Mouse (Mus musculus) inflammation-experienced regulatory T-cells, adult 6 months (primary cell): Measurements from ENCODE around the gene Trat1. TPM values are rescaled to one million over a fixed set of nuclear protein-coding genes. Genes with fewer than 3 reads are reported as not detected.

Experiments
- ATAC-seq: one replicate; pipeline ENCODE4 v1.8.0; 2017
- polyA plus RNA-seq, 3 experiments: library from polyadenylated mRNA; unstranded; fragments of 100-300 nt; shearing (Covaris generic); gene quantifications; one replicate each; pipeline ENCODE4 v1.2.1; 2017

The Trat1 gene
- polyA plus RNA-seq, result 100 to 1,000 TPM in 1 of 3 experiments, 10 to 100 TPM in 2; 64.3 to 111 (median 96.4) TPM

GRCm38 (mm10) chr16:48771971-48772445, at the start of gene Trat1:
Trat1 (minus strand) TSS chr16:48772021.
- ATAC-seq, result peak; percentile 75

- no peak for ATAC-seq
These were observed 46.7 kb upstream of the Trat1 start for GRCm38 (mm10) chr16:48818524-48818923.

- no peak for ATAC-seq
These were observed 44.9 kb upstream of the Trat1 start, which contains the start of gene Retnlb for GRCm38 (mm10) chr16:48816695-48817094. Retnlb (plus strand) TSS chr16:48816856.

- no peak for ATAC-seq
These were observed 40.1 kb upstream of the Trat1 start for GRCm38 (mm10) chr16:48811881-48812436.

GRCm38 (mm10) chr16:48809374-48809773, 37.6 kb upstream of the Trat1 start:
- ATAC-seq, result peak; percentile 86

- peak; percentile 28 for ATAC-seq
These were observed 34.7 kb upstream of the Trat1 start for GRCm38 (mm10) chr16:48806521-48806920.

- no peak for ATAC-seq
These were observed 33.6 kb upstream of the Trat1 start for GRCm38 (mm10) chr16:48805412-48805811.

- no peak for ATAC-seq
These were observed 29.1 kb upstream of the Trat1 start for GRCm38 (mm10) chr16:48800906-48801305.

- no peak for ATAC-seq
These were observed 27.6 kb upstream of the Trat1 start for GRCm38 (mm10) chr16:48799470-48799869.

GRCm38 (mm10) chr16:48798285-48798684, 26.5 kb upstream of the Trat1 start:
- peak; percentile 51 for ATAC-seq

GRCm38 (mm10) chr16:48788704-48789185, 16.9 kb upstream of the Trat1 start:
- ATAC-seq, result peak; percentile 57

GRCm38 (mm10) chr16:48786258-48786657, 14.4 kb upstream of the Trat1 start:
- ATAC-seq, result peak; percentile 53

- ATAC-seq, result peak; percentile 71
These were observed 5.4 kb upstream of the Trat1 start for GRCm38 (mm10) chr16:48777254-48777653.

- no peak for ATAC-seq
These were observed 2.6 kb downstream of the Trat1 start for GRCm38 (mm10) chr16:48769183-48769582.

GRCm38 (mm10) chr16:48760643-48761481, 11.0 kb downstream of the Trat1 start:
- peak; percentile 15 for ATAC-seq

- ATAC-seq, result no peak
These were observed 21.5 kb downstream of the Trat1 start for GRCm38 (mm10) chr16:48750145-48750827.

GRCm38 (mm10) chr16:48745418-48745817, 26.4 kb downstream of the Trat1 start:
- peak; percentile 63 for ATAC-seq

- ATAC-seq, result no peak
These were observed 26.8 kb downstream of the Trat1 start for GRCm38 (mm10) chr16:48745011-48745410.

- no peak for ATAC-seq
These were observed 30.3 kb downstream of the Trat1 start for GRCm38 (mm10) chr16:48741549-48741948.

- ATAC-seq, result peak; percentile 49
These were observed 31.8 kb downstream of the Trat1 start for GRCm38 (mm10) chr16:48739974-48740373.

GRCm38 (mm10) chr16:48738429-48738828, 33.4 kb downstream of the Trat1 start:
- ATAC-seq, result no peak

GRCm38 (mm10) chr16:48736890-48737289, 34.9 kb downstream of the Trat1 start:
- no peak for ATAC-seq

GRCm38 (mm10) chr16:48720259-48720658, 51.6 kb downstream of the Trat1 start:
- ATAC-seq, result no peak
